Mouse (Mus musculus) forebrain, embryonic 10.5 days (tissue): ENCODE data around the gene Slc31a1. TPM values are rescaled to one million over a fixed set of nuclear protein-coding genes. Genes with fewer than 3 reads are reported as not detected.

ENCODE experiments used
- DNase-seq: peaks from one replicate; pipeline ENCODE4 v3.0.0-alpha.2; 2017; ENCODE audit warnings: low spot score; ENCODE audit errors: extremely low spot score
- H3K27ac ChIP-seq: fragments of 300-500 bp; sonication (generic); 2 replicates; pipeline ENCODE4 v1.5.1; 2016; ENCODE audit warnings: mild to moderate bottlenecking
- H3K27me3 ChIP-seq: fragments of 300-500 bp; sonication (generic); 2 replicates; pipeline ENCODE4 v1.6.1; 2016; ENCODE audit warnings: mild to moderate bottlenecking; ENCODE audit not compliant: poor library complexity, severe bottlenecking
- H3K36me3 ChIP-seq: fragments of 300-500 bp; sonication (generic); replicated peaks from 2 replicates; pipeline ENCODE4 v1.6.1; 2016; ENCODE audit warnings: mild to moderate bottlenecking, moderate library complexity
- H3K4me1 ChIP-seq: fragments of 300-500 bp; sonication (generic); 2 replicates; pipeline ENCODE4 v1.6.1; 2016
- H3K4me3 ChIP-seq: fragments of 300-500 bp; sonication (generic); 2 replicates; pipeline ENCODE4 v1.5.1; 2016; ENCODE audit warnings: mild to moderate bottlenecking, moderate library complexity
- H3K9me3 ChIP-seq: fragments of 300-500 bp; sonication (generic); 2 replicates; pipeline ENCODE4 v1.6.1; 2016; ENCODE audit warnings: mild to moderate bottlenecking, moderate library complexity
- WGBS: fragments of 180-500 bp; shearing (Covaris S2); methylation state at CpG from one replicate; pipeline ENCODE4 v1.1.7; 2016; 5-methylcytosine and 5-hydroxymethylcytosine counted together
- polyA plus RNA-seq: library from polyadenylated mRNA; unstranded; fragments of >200 nt; fragmentation: Nextera tagmentation; extraction: Ambion mirVana; gene quantifications from 2 replicates; pipeline ENCODE4 v1.2.1, GENCODE M21; 2016

The Slc31a1 gene
- polyA plus RNA-seq, 1 experiment from 2014 or later = 54.9 TPM

GRCm38 (mm10) chr4:62393459-62393858 lies 32.9 kb downstream of the Slc31a1 start:
- H3K27ac ChIP-seq = 0 out of 2 replicates have a peak overlapping the region, but pooled peaks have one; percentile 35

GRCm38 (mm10) chr4:62395806-62396205 lies 35.3 kb downstream of the Slc31a1 start:
- Histone ChIP-seq H3K4me3 (no peak overlapping the region), H3K27ac (no peak overlapping the region), H3K9me3 (no peaks in the 10 kb centered on the region), H3K36me3 (peaks cover 92% of the 10 kb centered on the region), H3K4me1 (0 out of 2 replicates have a peak, but pooled peaks cover 3% of the 10 kb centered on the region), H3K27me3 (no peaks in the 10 kb centered on the region)
- no peak for DNase-seq
- 89% methylated on average over 1 of the region's 1 CpGs for WGBS

More at GRCm38 (mm10) chr4:62393459-62393858, 32.9 kb downstream of the Slc31a1 start:
- H3K36me3 ChIP-seq = peaks cover 93% of the 10 kb centered on the region
- no peak for DNase-seq
- no peaks in the 10 kb centered on the region for H3K9me3 ChIP-seq
- WGBS = 56% methylated on average over 6 of the region's 6 CpGs
- H3K4me3 ChIP-seq = no peak overlapping the region
- H3K4me1 ChIP-seq = 0 out of 2 replicates have a peak, but pooled peaks cover 3% of the 10 kb centered on the region
- H3K27me3 ChIP-seq = no peaks in the 10 kb centered on the region

- no peak for DNase-seq
- peaks cover 92% of the 10 kb centered on the region for H3K36me3 ChIP-seq
- H3K4me1 ChIP-seq = 0 out of 2 replicates have a peak, but pooled peaks cover 3% of the 10 kb centered on the region
- WGBS = 91% methylated on average over 4 of the region's 4 CpGs
- no peaks in the 10 kb centered on the region for H3K9me3 ChIP-seq
- H3K27ac ChIP-seq = no peak overlapping the region
- no peaks in the 10 kb centered on the region for H3K27me3 ChIP-seq
- no peak overlapping the region for H3K4me3 ChIP-seq
Observed at GRCm38 (mm10) chr4:62397616-62398365, 37.3 kb downstream of the Slc31a1 start.

GRCm38 (mm10) chr4:62398956-62399355 lies 38.4 kb downstream of the Slc31a1 start:
- DNase-seq = no peak
- H3K36me3 ChIP-seq = peaks cover 95% of the 10 kb centered on the region
- no peak overlapping the region for H3K4me3 ChIP-seq
- 93% methylated on average over 3 of the region's 3 CpGs for WGBS
- no peaks in the 10 kb centered on the region for H3K27me3 ChIP-seq
- H3K9me3 ChIP-seq = no peaks in the 10 kb centered on the region
- no peaks in the 10 kb centered on the region for H3K4me1 ChIP-seq
- no peak overlapping the region for H3K27ac ChIP-seq

- peaks cover 58% of the 10 kb centered on the region for H3K36me3 ChIP-seq
- DNase-seq = no peak
- H3K27me3 ChIP-seq = no peaks in the 10 kb centered on the region
- peaks cover 27% of the 10 kb centered on the region for H3K4me1 ChIP-seq
- H3K9me3 ChIP-seq = no peaks in the 10 kb centered on the region
- peak overlapping the region; percentile 15; the same call in 1 of the 2 replicates for H3K4me3 ChIP-seq
- 91% methylated on average over 4 of the region's 4 CpGs for WGBS
- no peak overlapping the region for H3K27ac ChIP-seq
Observed at GRCm38 (mm10) chr4:62406133-62406532, 45.6 kb downstream of the Slc31a1 start.

- peak overlapping the region; percentile 93 for H3K27ac ChIP-seq
- peak overlapping the region; percentile 85 for H3K4me3 ChIP-seq
- peak; percentile 68 for DNase-seq
- H3K27me3 ChIP-seq = no peaks in the 10 kb centered on the region
- peaks cover 58% of the 10 kb centered on the region for H3K36me3 ChIP-seq
- under 1% methylated on average over 35 of the region's 35 CpGs for WGBS
- H3K9me3 ChIP-seq = no peaks in the 10 kb centered on the region
- peaks cover 27% of the 10 kb centered on the region for H3K4me1 ChIP-seq
Observed at GRCm38 (mm10) chr4:62407730-62408582, 47.4 kb downstream of the Slc31a1 start.

GRCm38 (mm10) chr4:62408601-62409282 lies 48.2 kb downstream of the Slc31a1 start, which contains the start of the genes Cdc26 and Prpf4:
TSS of gene Cdc26 (minus strand) at chr4:62408642.
TSS of gene Prpf4 (plus strand) at chr4:62408797.
- Histone ChIP-seq H3K36me3 (peaks cover 58% of the 10 kb centered on the region), H3K4me1 (peaks cover 27% of the 10 kb centered on the region), H3K27ac (peak within 1 kb of the TSS; percentile 93), H3K27me3 (no peaks in the 10 kb centered on the region), H3K4me3 (peak within 1 kb of the TSS; percentile 85), H3K9me3 (no peaks in the 10 kb centered on the region)
- WGBS = under 1% methylated on average over 39 of the region's 39 CpGs
- peak; percentile 98 for DNase-seq

- no peaks in the 10 kb centered on the region for H3K27me3 ChIP-seq
- DNase-seq = no peak
- H3K9me3 ChIP-seq = no peaks in the 10 kb centered on the region
- WGBS = 55% methylated on average over 6 of the region's 6 CpGs
- H3K27ac ChIP-seq = peak overlapping the region; percentile 93
- H3K4me3 ChIP-seq = peak overlapping the region; percentile 85
- peaks cover 27% of the 10 kb centered on the region for H3K4me1 ChIP-seq
- peaks cover 58% of the 10 kb centered on the region for H3K36me3 ChIP-seq
Observed at GRCm38 (mm10) chr4:62409615-62410014, 49.1 kb downstream of the Slc31a1 start.

GRCm38 (mm10) chr4:62410325-62410724 lies 49.8 kb downstream of the Slc31a1 start:
- Histone ChIP-seq H3K36me3 (peaks cover 58% of the 10 kb centered on the region), H3K4me1 (peaks cover 27% of the 10 kb centered on the region), H3K9me3 (no peaks in the 10 kb centered on the region), H3K4me3 (peak overlapping the region; percentile 85), H3K27ac (no peak overlapping the region), H3K27me3 (no peaks in the 10 kb centered on the region)
- DNase-seq = no peak
- WGBS = 92% methylated on average over 2 of the region's 2 CpGs

- no peak overlapping the region for H3K4me3 ChIP-seq
- no peaks in the 10 kb centered on the region for H3K9me3 ChIP-seq
- H3K27me3 ChIP-seq = no peaks in the 10 kb centered on the region
- DNase-seq = no peak
- 94% methylated on average over 10 of the region's 10 CpGs for WGBS
- H3K4me1 ChIP-seq = peaks cover 19% of the 10 kb centered on the region
- H3K36me3 ChIP-seq = peaks cover 61% of the 10 kb centered on the region
- H3K27ac ChIP-seq = no peak overlapping the region
Observed at GRCm38 (mm10) chr4:62411606-62412005, 51.1 kb downstream of the Slc31a1 start.

GRCm38 (mm10) chr4:62418448-62418847 lies 57.9 kb downstream of the Slc31a1 start:
- WGBS = 94% methylated on average over 8 of the region's 8 CpGs
- Histone ChIP-seq H3K27me3 (no peaks in the 10 kb centered on the region), H3K4me3 (no peak overlapping the region), H3K9me3 (no peaks in the 10 kb centered on the region), H3K4me1 (no peaks in the 10 kb centered on the region), H3K36me3 (peaks cover 100% of the 10 kb centered on the region), H3K27ac (no peak overlapping the region)
- no peak for DNase-seq

GRCm38 (mm10) chr4:62419091-62419490 lies 58.6 kb downstream of the Slc31a1 start:
- DNase-seq = no peak
- Histone ChIP-seq H3K27ac (no peak overlapping the region), H3K4me3 (no peak overlapping the region), H3K36me3 (peaks cover 100% of the 10 kb centered on the region), H3K27me3 (no peaks in the 10 kb centered on the region), H3K4me1 (no peaks in the 10 kb centered on the region), H3K9me3 (no peaks in the 10 kb centered on the region)
- WGBS = 96% methylated on average over 6 of the region's 6 CpGs
